Mouse (Mus musculus): ENCODE measurements around the gene Hsh2d. TPM values are rescaled to one million over a fixed set of nuclear protein-coding genes. Genes with fewer than 3 reads are reported as not detected.

Gene Hsh2d
- not detected in 2 replicates for polyA plus RNA-seq (2015; fragmentation: Nextera tagmentation; extraction: Ambion mirVana)

DNA sequence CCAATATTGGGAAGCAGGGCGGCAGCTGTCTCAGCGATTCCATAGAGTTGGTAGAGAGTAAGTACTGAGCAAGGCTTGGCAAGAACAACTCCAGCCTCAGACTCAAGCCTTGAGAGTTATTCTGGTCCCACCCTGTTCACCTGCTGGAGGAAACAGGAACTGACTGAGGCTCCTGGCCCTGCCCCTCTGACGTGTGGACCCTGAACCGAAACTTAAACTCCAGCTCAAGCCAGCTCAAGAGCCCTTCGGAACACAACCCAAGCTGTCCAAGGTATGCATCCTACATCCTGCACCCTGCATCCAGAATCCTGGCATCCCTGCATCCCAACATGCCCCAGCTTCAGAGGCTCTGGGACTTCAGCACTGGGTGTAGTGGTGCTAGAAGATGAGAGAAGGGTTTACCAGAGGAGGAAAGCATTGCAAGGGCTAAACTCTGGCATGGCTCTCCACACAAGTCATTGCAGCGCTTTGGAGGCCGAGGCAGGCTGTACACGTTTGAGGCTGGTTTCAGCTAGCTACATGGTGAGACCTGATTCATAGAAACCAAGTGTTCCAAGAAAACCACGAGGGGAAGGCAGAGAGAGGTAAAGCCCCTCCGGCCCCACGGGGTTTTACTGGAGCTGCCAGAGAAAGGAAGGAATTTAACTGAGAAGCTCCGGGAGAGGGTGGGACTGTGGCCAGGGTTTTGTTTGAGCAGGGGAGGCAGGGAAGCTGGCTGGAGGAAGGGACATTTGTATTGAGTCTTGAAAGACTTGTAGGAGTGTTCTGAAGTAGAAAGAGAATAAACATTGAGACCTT, at the start of gene Hsh2d:
Gene Hsh2d, plus strand, starts transcription at position 222 of the 798 bp plus-strand sequence.
- no peak within 1 kb of the TSS for H3K9ac ChIP-seq
- no peaks in the 10 kb centered on the region for H3K9me3 ChIP-seq
- no peaks in the 10 kb centered on the region for H3K27me3 ChIP-seq
- H3K4me3 ChIP-seq = no peak within 1 kb of the TSS
- no peak for ATAC-seq (ENCODE audit: low read depth)
- no peak within 1 kb of the TSS for H3K4me2 ChIP-seq
- no peak within 1 kb of the TSS for H3K27ac ChIP-seq (replicated peaks)
- H3K36me3 ChIP-seq = no peaks in the 10 kb centered on the region
- 73% methylated on average over 12 of the region's 12 CpGs for WGBS
- no peaks in the 10 kb centered on the region for H3K4me1 ChIP-seq (replicated peaks)

DNA sequence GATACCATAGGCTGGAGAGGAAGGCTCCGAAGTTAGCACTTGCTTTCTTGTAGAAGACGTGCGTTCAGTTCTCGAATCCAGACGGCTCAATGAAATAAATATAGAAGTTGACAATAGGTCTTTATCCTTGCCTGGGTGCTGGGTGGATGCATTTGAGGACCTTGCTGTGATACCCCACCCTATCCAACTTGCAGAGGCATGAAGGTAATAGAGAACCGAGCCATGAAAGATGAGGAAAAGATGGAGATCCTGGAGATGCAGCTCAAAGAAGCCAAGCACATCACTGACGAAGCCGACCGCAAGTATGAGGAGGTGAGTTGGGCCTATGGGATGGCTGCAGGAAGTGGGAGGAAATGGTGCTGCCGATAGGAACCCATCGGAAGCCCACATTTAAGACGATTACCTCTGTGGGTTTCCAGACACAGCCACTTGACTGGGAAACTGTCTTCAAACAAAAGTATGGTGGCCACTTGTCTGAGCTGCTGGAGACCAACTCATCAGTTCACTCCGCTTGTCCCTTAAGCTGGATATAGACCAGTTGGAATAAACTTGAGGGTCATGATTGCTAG, 46.1 kb upstream of the Hsh2d start:
- Histone ChIP-seq H3K27me3 (no peaks in the 10 kb centered on the region), H3K9ac (no peak overlapping the region), H3K27ac (replicated peaks) (no peak overlapping the region), H3K9me3 (no peaks in the 10 kb centered on the region), H3K36me3 (peaks cover 96% of the 10 kb centered on the region), H3K4me1 (replicated peaks) (no peaks in the 10 kb centered on the region), H3K4me3 (no peak overlapping the region), H3K4me2 (no peak overlapping the region)
- 94% methylated on average over 13 of the region's 13 CpGs for WGBS
- no peak for ATAC-seq (ENCODE audit: low read depth)

DNA sequence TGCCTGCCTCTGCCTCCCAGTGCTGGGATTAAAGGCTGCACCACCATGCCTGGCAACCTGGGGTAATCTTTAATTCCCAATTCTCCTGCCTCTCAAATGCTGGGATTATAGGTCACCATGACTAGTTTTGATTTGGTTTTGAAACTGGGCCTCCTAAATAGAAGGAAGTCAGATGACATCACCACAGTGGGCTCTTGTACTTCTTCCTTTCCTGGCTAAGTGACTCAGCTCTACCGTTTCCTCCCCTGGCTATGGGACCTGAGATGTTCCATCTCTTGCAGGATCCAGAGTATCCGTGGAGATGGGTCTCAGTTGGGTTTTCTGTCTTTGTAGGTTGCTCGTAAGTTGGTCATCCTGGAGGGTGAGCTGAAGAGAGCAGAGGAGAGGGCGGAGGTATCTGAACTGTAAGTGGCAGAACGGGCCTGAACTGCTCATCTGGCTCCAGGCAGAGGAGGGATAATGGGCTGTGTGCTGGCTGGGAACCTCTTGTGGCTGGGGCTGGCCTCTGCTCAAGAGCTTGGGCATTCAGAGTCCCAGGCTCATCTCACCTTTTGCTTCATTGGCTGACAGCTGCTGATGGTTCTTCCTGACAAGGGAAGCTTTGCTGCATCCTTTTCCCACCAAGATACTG, 45.0 kb upstream of the Hsh2d start:
- Histone ChIP-seq H3K4me2 (no peak overlapping the region), H3K9ac (no peak overlapping the region), H3K4me3 (no peak overlapping the region), H3K27me3 (no peaks in the 10 kb centered on the region), H3K36me3 (peaks cover 94% of the 10 kb centered on the region), H3K9me3 (no peaks in the 10 kb centered on the region), H3K4me1 (replicated peaks) (no peaks in the 10 kb centered on the region), H3K27ac (replicated peaks) (no peak overlapping the region)
- ATAC-seq (ENCODE audit: low read depth) = no peak
- WGBS = 88% methylated on average over 5 of the region's 5 CpGs

DNA sequence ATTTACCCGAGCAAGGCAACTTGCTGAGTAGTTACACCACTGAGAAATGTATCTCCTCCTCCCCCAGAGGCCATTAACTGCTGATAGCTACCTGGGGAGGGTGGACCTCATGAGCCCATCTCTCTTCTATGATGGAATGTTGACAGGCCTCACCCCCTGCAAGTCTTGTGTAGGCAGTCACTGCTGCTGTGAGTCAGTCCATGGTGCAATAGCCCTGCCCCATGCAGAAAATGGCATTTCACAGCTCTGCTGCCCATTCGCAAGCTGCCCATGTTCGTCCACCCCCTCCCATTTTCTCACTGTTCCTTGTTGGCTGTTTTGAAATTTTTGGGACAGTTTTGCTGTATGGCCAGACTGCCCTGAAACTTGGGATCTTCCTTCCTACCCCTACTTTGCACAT, 43.9 kb upstream of the Hsh2d start:
- Histone ChIP-seq H3K4me3 (no peak overlapping the region), H3K9ac (no peak overlapping the region), H3K27ac (replicated peaks) (no peak overlapping the region), H3K4me2 (no peak overlapping the region), H3K4me1 (replicated peaks) (no peaks in the 10 kb centered on the region), H3K27me3 (no peaks in the 10 kb centered on the region), H3K36me3 (peaks cover 94% of the 10 kb centered on the region), H3K9me3 (no peaks in the 10 kb centered on the region)
- WGBS = 91% methylated on average over 3 of the region's 3 CpGs
- no peak for ATAC-seq (ENCODE audit: low read depth)

DNA sequence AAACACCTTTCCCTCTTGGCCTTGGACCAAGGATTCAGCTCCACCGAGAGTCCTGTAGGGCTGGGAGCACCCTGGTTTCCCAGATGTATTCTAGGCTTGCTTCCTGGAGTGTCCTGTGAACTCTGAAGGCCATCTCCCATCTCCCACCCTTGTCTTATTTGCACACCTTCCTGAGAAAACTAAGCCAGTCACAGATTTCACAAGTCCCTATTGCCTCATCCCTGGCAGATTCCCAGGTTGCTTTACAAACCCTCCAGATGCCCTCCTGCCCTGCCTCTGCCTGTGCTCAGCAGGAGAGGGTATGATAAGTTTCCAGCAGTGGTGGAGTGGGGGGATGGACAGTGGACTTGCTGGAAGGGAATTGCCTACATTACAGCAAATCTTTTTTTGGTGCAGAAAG, 43.4 kb upstream of the Hsh2d start:
- H3K27me3 ChIP-seq = no peaks in the 10 kb centered on the region
- 88% methylated on average over 1 of the region's 1 CpGs for WGBS

DNA sequence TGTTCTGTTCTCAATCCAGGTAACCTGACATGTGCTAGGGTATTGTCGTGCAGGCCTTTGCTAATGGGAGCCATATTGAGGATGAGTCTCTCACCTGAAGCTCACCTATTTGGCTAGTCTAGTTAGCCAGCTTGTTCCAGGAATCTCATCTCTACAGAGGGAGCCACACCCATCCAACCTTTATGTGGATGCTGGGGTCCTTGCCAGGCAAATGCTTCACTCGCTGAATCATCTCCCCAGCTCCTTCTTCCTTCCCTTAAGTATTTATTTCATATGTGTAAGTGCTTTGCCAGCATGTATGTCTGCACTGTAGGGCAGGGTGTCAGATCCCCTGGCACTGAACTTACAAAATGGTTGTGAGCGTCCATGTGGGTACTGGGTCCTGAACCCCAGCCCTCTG, 42.9 kb upstream of the Hsh2d start:
- Histone ChIP-seq H3K4me1 (replicated peaks) (no peaks in the 10 kb centered on the region), H3K27me3 (no peaks in the 10 kb centered on the region), H3K36me3 (peaks cover 94% of the 10 kb centered on the region), H3K9ac (no peak overlapping the region), H3K9me3 (no peaks in the 10 kb centered on the region), H3K27ac (replicated peaks) (no peak overlapping the region), H3K4me2 (no peak overlapping the region), H3K4me3 (no peak overlapping the region)
- ATAC-seq (ENCODE audit: low read depth) = no peak
- WGBS = 98% methylated on average over 3 of the region's 3 CpGs

More for the DNA sequence above, 43.4 kb upstream of the Hsh2d start:
- no peak overlapping the region for H3K9ac ChIP-seq
- ATAC-seq (ENCODE audit: low read depth) = no peak
- H3K4me1 ChIP-seq (replicated peaks) = no peaks in the 10 kb centered on the region
- H3K36me3 ChIP-seq = peaks cover 94% of the 10 kb centered on the region
- H3K4me3 ChIP-seq = no peak overlapping the region
- no peaks in the 10 kb centered on the region for H3K9me3 ChIP-seq
- H3K4me2 ChIP-seq = no peak overlapping the region
- no peak overlapping the region for H3K27ac ChIP-seq (replicated peaks)

DNA sequence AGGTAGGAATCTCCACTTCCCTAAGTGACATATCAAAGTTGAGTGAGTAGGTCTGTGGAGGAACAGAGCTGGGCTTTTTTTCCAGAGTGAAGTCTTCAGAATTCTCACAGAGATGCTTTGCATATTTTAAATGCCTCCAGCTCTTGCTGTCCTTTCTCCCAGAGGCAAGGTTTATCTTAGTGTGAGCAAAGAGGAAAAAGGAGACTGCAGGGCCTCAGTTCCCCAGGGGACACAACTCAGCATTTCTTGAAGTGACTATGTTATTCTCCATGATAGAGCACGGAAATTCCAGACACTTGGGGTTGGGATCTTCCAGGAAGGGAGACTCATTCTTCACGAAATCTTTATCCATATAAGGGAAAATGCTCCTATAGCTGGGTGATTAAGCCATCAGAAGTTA, 42.2 kb upstream of the Hsh2d start:
- peaks cover 94% of the 10 kb centered on the region for H3K36me3 ChIP-seq
- H3K4me2 ChIP-seq = no peak overlapping the region
- H3K27ac ChIP-seq (replicated peaks) = no peak overlapping the region
- 87% methylated on average over 2 of the region's 2 CpGs for WGBS
- H3K9me3 ChIP-seq = no peaks in the 10 kb centered on the region
- no peak for ATAC-seq (ENCODE audit: low read depth)
- no peak overlapping the region for H3K9ac ChIP-seq
- no peaks in the 10 kb centered on the region for H3K4me1 ChIP-seq (replicated peaks)
- no peaks in the 10 kb centered on the region for H3K27me3 ChIP-seq
- H3K4me3 ChIP-seq = no peak overlapping the region

DNA sequence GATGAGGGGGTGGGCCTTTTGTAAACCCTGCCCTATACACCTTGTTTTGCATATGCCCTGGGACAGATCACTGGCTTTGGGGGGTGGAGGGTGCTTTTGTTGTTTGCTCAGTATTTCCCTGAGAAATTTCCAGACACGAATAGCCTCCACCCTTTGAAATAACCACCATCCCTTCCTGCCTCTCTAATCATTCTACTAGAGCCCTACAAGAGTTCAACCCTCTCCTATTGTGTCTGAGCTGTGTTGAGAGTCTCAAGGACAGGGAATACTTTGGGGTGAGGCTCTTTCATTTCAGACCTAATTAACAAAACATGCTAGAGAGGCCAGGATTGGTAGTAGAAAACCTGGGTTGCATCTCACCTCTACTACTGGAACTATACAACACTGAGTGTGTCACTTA, 40.4 kb upstream of the Hsh2d start:
- Histone ChIP-seq H3K27me3 (no peaks in the 10 kb centered on the region), H3K36me3 (peaks cover 86% of the 10 kb centered on the region), H3K9me3 (no peaks in the 10 kb centered on the region), H3K4me2 (no peak overlapping the region), H3K9ac (no peak overlapping the region), H3K27ac (replicated peaks) (no peak overlapping the region), H3K4me3 (no peak overlapping the region), H3K4me1 (replicated peaks) (no peaks in the 10 kb centered on the region)
- ATAC-seq (ENCODE audit: low read depth) = no peak
- WGBS = 97% methylated on average over 1 of the region's 1 CpGs

DNA sequence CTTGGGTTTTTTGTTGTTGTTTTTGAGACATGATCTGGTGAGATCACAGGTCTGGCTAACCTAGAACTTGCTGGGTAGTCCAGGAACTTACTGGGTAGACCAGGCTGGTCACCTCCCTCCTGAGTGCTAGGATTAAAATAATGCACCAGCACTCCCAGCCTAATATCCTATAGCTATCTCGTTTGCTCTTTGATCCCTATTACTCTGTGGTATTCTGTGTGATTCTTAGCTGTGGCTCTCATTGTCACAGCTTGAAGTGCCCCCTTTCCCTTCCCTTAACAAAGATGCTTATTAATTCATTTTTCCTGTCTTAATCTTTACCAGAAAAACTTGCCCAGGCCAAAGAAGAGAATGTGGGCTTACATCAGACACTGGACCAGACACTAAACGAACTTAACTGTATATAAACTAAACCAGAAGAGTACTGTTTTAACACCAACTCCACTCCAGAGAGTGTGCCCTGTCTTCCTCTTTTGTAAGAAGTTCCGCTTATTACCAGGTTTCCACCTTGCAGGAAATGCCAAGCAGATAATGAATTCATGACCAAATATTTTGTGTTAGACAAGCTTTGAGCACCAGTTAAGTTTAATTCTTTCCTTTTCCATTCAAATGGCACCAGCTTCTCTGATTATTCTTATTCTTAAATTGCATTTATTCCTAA, 37.9 kb upstream of the Hsh2d start:
- 86% methylated on average over 3 of the region's 3 CpGs for WGBS
- Histone ChIP-seq H3K27me3 (no peaks in the 10 kb centered on the region), H3K36me3 (peaks cover 63% of the 10 kb centered on the region), H3K27ac (replicated peaks) (no peak overlapping the region), H3K9me3 (no peaks in the 10 kb centered on the region), H3K4me3 (no peak overlapping the region), H3K4me1 (replicated peaks) (no peaks in the 10 kb centered on the region), H3K4me2 (no peak overlapping the region), H3K9ac (no peak overlapping the region)
- no peak for ATAC-seq (ENCODE audit: low read depth)

DNA sequence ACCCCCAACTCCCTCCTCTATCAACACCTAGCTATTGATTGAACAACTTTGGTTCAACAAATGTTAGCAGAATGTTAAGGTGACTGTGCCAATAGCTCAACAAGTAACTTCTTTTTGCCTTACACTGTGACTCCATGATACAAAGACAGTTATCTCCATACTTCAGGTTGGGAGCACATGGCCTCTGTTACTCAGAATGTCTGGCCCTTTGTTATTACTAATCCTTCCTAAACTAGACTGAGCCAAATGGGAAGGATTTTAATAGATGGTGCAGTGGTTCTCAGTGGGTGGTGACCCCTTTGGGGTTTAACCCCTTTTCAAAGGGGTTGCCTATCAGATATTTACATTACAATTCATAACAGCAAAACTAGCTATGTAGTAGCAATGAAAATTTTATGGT, 36.1 kb upstream of the Hsh2d start:
- no peak overlapping the region for H3K9ac ChIP-seq
- no peak overlapping the region for H3K27ac ChIP-seq (replicated peaks)
- ATAC-seq (ENCODE audit: low read depth) = no peak
- H3K4me2 ChIP-seq = no peak overlapping the region
- H3K36me3 ChIP-seq = peaks cover 46% of the 10 kb centered on the region
- no peaks in the 10 kb centered on the region for H3K4me1 ChIP-seq (replicated peaks)
- H3K27me3 ChIP-seq = no peaks in the 10 kb centered on the region
- H3K4me3 ChIP-seq = no peak overlapping the region
- H3K9me3 ChIP-seq = no peaks in the 10 kb centered on the region

DNA sequence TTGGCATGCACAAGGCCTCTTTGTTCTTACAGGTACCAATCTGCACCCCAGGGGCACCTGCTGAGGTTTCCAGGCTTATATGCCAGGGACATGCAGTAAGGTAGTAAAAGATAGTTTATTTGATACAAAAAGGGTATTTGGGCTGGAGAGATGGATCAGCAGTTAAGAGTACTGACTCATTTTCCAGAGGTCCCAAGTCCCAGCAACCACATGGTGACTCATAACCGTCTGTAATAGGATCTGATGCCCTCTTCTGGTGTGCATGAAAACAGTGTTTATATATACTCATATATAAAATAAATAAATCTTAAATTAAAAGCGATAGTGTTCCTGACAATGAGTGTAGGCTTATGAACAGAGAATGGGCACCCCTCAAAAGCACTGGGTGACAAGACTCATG, 31.3 kb upstream of the Hsh2d start:
- H3K27me3 ChIP-seq = no peaks in the 10 kb centered on the region
- ATAC-seq (ENCODE audit: low read depth) = no peak
- H3K36me3 ChIP-seq = peaks cover 4% of the 10 kb centered on the region; the same call in 1 of the 2 replicates
- H3K9ac ChIP-seq = no peak overlapping the region
- H3K4me2 ChIP-seq = no peak overlapping the region
- H3K9me3 ChIP-seq = no peaks in the 10 kb centered on the region
- peaks cover 30% of the 10 kb centered on the region for H3K4me1 ChIP-seq (replicated peaks)
- WGBS = 85% methylated on average over 2 of the region's 2 CpGs
- H3K27ac ChIP-seq (replicated peaks) = no peak overlapping the region
- no peak overlapping the region for H3K4me3 ChIP-seq

DNA sequence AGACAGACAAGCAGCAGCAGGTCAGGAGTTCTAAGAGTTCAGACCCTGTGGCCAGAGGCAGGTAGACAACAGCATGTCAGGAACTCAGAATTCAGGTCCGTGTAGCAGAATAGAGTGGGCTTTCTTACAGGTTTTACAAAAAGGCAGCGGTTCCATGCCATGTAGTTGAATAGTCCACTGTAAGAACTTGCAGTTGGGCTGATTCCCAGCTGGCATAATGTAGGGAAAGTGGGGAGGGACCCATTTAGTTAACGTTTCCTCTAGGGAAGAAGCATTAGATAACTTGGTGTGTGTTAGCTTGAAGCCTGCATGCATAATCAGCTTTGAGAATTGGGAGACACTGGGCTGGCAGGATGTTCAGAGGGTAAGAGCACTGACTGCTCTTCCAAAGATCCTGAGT, 30.7 kb upstream of the Hsh2d start:
- Histone ChIP-seq H3K36me3 (no peaks in the 10 kb centered on the region), H3K27ac (replicated peaks) (no peak overlapping the region), H3K4me2 (no peak overlapping the region), H3K4me1 (replicated peaks) (peaks cover 30% of the 10 kb centered on the region), H3K9ac (no peak overlapping the region), H3K9me3 (no peaks in the 10 kb centered on the region), H3K27me3 (no peaks in the 10 kb centered on the region), H3K4me3 (no peak overlapping the region)
- ATAC-seq (ENCODE audit: low read depth) = no peak
- 81% methylated on average over 3 of the region's 3 CpGs for WGBS
